Mouse (Mus musculus) heart, embryonic 14.5 days (tissue): ENCODE results near the gene Hjurp. TPM values are rescaled to one million over a fixed set of nuclear protein-coding genes. Genes with fewer than 3 reads are reported as not detected.

Experiments
- ATAC-seq: fragments of 200-750 bp; cut with Nextera tagmentation; 2 replicates; pipeline ENCODE4 v1.8.0; 2017; ENCODE audit warnings: low read depth, moderate TSS enrichment; ENCODE audit not compliant: insufficient number of reproducible peaks, insufficient read depth, low FRiP score
- H3K27ac ChIP-seq, 2 experiments: fragments of 200-500 bp in 1 of 2; fragments of 300-500 bp in 1 of 2; sonication (generic) in 1 of 2; replicated peaks in 1 of 2; 2 replicates each; pipeline ENCODE4 v1.5.1; 2012 to 2014; ENCODE audit warnings: low read depth in 2 of 2, low read length in 2 of 2, control low read depth in 1 of 2, mild to moderate bottlenecking in 1 of 2, mixed read lengths in 1 of 2; ENCODE audit not compliant: control insufficient read depth in 1 of 2, insufficient read depth in 1 of 2
- H3K27me3 ChIP-seq: fragments of 300-500 bp; sonication (generic); 2 replicates; pipeline ENCODE4 v1.6.1; 2014; ENCODE audit warnings: mild to moderate bottlenecking, low read length, control low read depth; ENCODE audit not compliant: control insufficient read depth, insufficient read depth
- H3K36me3 ChIP-seq: fragments of 300-500 bp; sonication (generic); 2 replicates; pipeline ENCODE4 v1.6.1; 2014; ENCODE audit warnings: mild to moderate bottlenecking, control low read depth, low read length, mixed read lengths; ENCODE audit not compliant: control insufficient read depth, insufficient read depth
- H3K4me1 ChIP-seq, 2 experiments: fragments of 200-500 bp in 1 of 2; fragments of 300-500 bp in 1 of 2; sonication (generic) in 1 of 2; 2 replicates each; pipeline ENCODE4 v1.6.1; 2012 to 2014; ENCODE audit warnings: low read length in 2 of 2, control low read depth in 1 of 2, mixed read lengths in 1 of 2; ENCODE audit not compliant: control insufficient read depth in 2 of 2, insufficient read depth in 2 of 2
- H3K4me2 ChIP-seq: fragments of 300-500 bp; sonication (generic); 2 replicates; pipeline ENCODE4 v1.6.1; 2014; ENCODE audit warnings: mild to moderate bottlenecking, low read length
- H3K4me3 ChIP-seq, 2 experiments: fragments of 200-500 bp in 1 of 2; fragments of 300-500 bp in 1 of 2; sonication (generic) in 1 of 2; 2 replicates each; pipeline ENCODE4 v1.5.1; 2012 to 2014; ENCODE audit warnings: low read length in 2 of 2, mild to moderate bottlenecking in 2 of 2, control low read depth in 1 of 2, low read depth in 1 of 2, moderate library complexity in 1 of 2; ENCODE audit not compliant: control insufficient read depth in 1 of 2, insufficient read depth in 1 of 2
- H3K9ac ChIP-seq: fragments of 300-500 bp; sonication (generic); 2 replicates; pipeline ENCODE4 v1.6.1; 2014; ENCODE audit warnings: mild to moderate bottlenecking, low read length
- H3K9me3 ChIP-seq: fragments of 300-500 bp; sonication (generic); 2 replicates; pipeline ENCODE4 v1.6.1; 2016; ENCODE audit warnings: low read length, control low read depth; ENCODE audit not compliant: control insufficient read depth
- WGBS: fragments of 180-500 bp; shearing (Covaris S2); extraction: QIAGEN DNeasy Blood & Tissue Kit; methylation state at CpG from one replicate; pipeline ENCODE4 v1.1.7; 2014; 5-methylcytosine and 5-hydroxymethylcytosine counted together
- polyA plus RNA-seq: library from polyadenylated mRNA; unstranded; fragments of >200 nt; fragmentation: Nextera tagmentation; extraction: Ambion mirVana; gene quantifications from 2 replicates; pipeline ENCODE4 v1.2.1, GENCODE M21; 2014

Hjurp gene
- polyA plus RNA-seq, 1 experiment from 2014 or later = 104 TPM

GRCm38 (mm10) chr1:88232664-88233380 is 44.6 kb downstream of the Hjurp start:
- no peak overlapping the region for H3K4me2 ChIP-seq
- no peaks in the 10 kb centered on the region for H3K27me3 ChIP-seq
- no peak overlapping the region for H3K4me3 ChIP-seq
- no peaks in the 10 kb centered on the region for H3K36me3 ChIP-seq
- ATAC-seq = no peak
- H3K9ac ChIP-seq = no peak overlapping the region
- 53% methylated on average over 3 of the region's 3 CpGs for WGBS
- H3K27ac ChIP-seq = no peak overlapping the region
- H3K9me3 ChIP-seq = peaks cover 98% of the 10 kb centered on the region
- H3K4me1 ChIP-seq = no peaks in the 10 kb centered on the region

- ATAC-seq = no peak
- 57% methylated on average over 7 of the region's 7 CpGs for WGBS
- H3K9me3 ChIP-seq = peaks cover 98% of the 10 kb centered on the region
- no peak overlapping the region for H3K4me2 ChIP-seq
- no peak overlapping the region for H3K27ac ChIP-seq
- H3K4me1 ChIP-seq = no peaks in the 10 kb centered on the region
- no peaks in the 10 kb centered on the region for H3K27me3 ChIP-seq
- H3K36me3 ChIP-seq = no peaks in the 10 kb centered on the region
- no peak overlapping the region for H3K4me3 ChIP-seq
- H3K9ac ChIP-seq = no peak overlapping the region
These were observed 45.5 kb downstream of the Hjurp start for GRCm38 (mm10) chr1:88231803-88232499.

- H3K4me1 ChIP-seq = no peaks in the 10 kb centered on the region
- ATAC-seq = no peak
- no peak overlapping the region for H3K9ac ChIP-seq
- no peaks in the 10 kb centered on the region for H3K27me3 ChIP-seq
- H3K4me2 ChIP-seq = no peak overlapping the region
- peaks cover 100% of the 10 kb centered on the region for H3K9me3 ChIP-seq
- WGBS = 65% methylated on average over 6 of the region's 6 CpGs
- no peak overlapping the region for H3K27ac ChIP-seq
- H3K4me3 ChIP-seq = no peak overlapping the region
- no peaks in the 10 kb centered on the region for H3K36me3 ChIP-seq
These were observed 46.2 kb downstream of the Hjurp start for GRCm38 (mm10) chr1:88230981-88231802.

GRCm38 (mm10) chr1:88230421-88230820 is 47.0 kb downstream of the Hjurp start:
- no peak overlapping the region for H3K9ac ChIP-seq
- no peak overlapping the region for H3K27ac ChIP-seq
- no peaks in the 10 kb centered on the region for H3K4me1 ChIP-seq
- H3K4me2 ChIP-seq = no peak overlapping the region
- no peaks in the 10 kb centered on the region for H3K36me3 ChIP-seq
- ATAC-seq = no peak
- peaks cover 99% of the 10 kb centered on the region for H3K9me3 ChIP-seq
- no peaks in the 10 kb centered on the region for H3K27me3 ChIP-seq
- 66% methylated on average over 7 of the region's 7 CpGs for WGBS
- no peak overlapping the region for H3K4me3 ChIP-seq

GRCm38 (mm10) chr1:88229986-88230385 is 47.4 kb downstream of the Hjurp start:
- Histone ChIP-seq H3K4me2 (no peak overlapping the region), H3K4me3 (no peak overlapping the region), H3K27ac (no peak overlapping the region), H3K36me3 (no peaks in the 10 kb centered on the region), H3K4me1 (no peaks in the 10 kb centered on the region), H3K9ac (no peak overlapping the region), H3K27me3 (no peaks in the 10 kb centered on the region), H3K9me3 (peaks cover 97% of the 10 kb centered on the region)
- 75% methylated on average over 5 of the region's 5 CpGs for WGBS
- no peak for ATAC-seq

GRCm38 (mm10) chr1:88229566-88229965 is 47.9 kb downstream of the Hjurp start:
- H3K27ac ChIP-seq = no peak overlapping the region
- H3K36me3 ChIP-seq = no peaks in the 10 kb centered on the region
- no peak overlapping the region for H3K4me3 ChIP-seq
- no peak overlapping the region for H3K4me2 ChIP-seq
- 69% methylated on average over 3 of the region's 3 CpGs for WGBS
- ATAC-seq = no peak
- peaks cover 93% of the 10 kb centered on the region for H3K9me3 ChIP-seq
- no peaks in the 10 kb centered on the region for H3K27me3 ChIP-seq
- no peaks in the 10 kb centered on the region for H3K4me1 ChIP-seq
- H3K9ac ChIP-seq = no peak overlapping the region

GRCm38 (mm10) chr1:88228121-88228520 is 49.3 kb downstream of the Hjurp start:
- Histone ChIP-seq H3K4me1 (no peaks in the 10 kb centered on the region), H3K27ac (no peak overlapping the region), H3K4me3 (no peak overlapping the region), H3K9ac (no peak overlapping the region), H3K9me3 (peaks cover 78% of the 10 kb centered on the region), H3K27me3 (no peaks in the 10 kb centered on the region), H3K4me2 (no peak overlapping the region), H3K36me3 (no peaks in the 10 kb centered on the region)
- 66% methylated on average over 7 of the region's 7 CpGs for WGBS
- ATAC-seq = peak; percentile 6; the same call in 1 of the 2 replicates
